Mouse (Mus musculus) kidney, postnatal 10 days (tissue): Measurements from ENCODE around the gene Syne4.

Experiments
- DNase-seq: peaks from one replicate; pipeline ENCODE4 v3.0.0; 2021; ENCODE audit warnings: mixed read lengths

The Syne4 gene

GRCm38 (mm10) chr7:30314721-30315155, at the start of gene Syne4:
Syne4 (plus strand) TSS chr7:30314807.
- peak; percentile 57 for DNase-seq

GRCm38 (mm10) chr7:30265041-30265440, 49.6 kb upstream of the Syne4 start:
- DNase-seq = no peak

GRCm38 (mm10) chr7:30265531-30265930, 49.1 kb upstream of the Syne4 start:
- DNase-seq = no peak

- DNase-seq = no peak
These were observed 48.7 kb upstream of the Syne4 start for GRCm38 (mm10) chr7:30265935-30266334.

- DNase-seq = no peak
These were observed 47.8 kb upstream of the Syne4 start for GRCm38 (mm10) chr7:30266780-30267179.

GRCm38 (mm10) chr7:30269641-30270040, 45.0 kb upstream of the Syne4 start:
- no peak for DNase-seq

- no peak for DNase-seq
These were observed 40.2 kb upstream of the Syne4 start for GRCm38 (mm10) chr7:30274383-30274782.

- no peak for DNase-seq
These were observed 35.7 kb upstream of the Syne4 start for GRCm38 (mm10) chr7:30278911-30279310.

GRCm38 (mm10) chr7:30279536-30279935, 35.1 kb upstream of the Syne4 start:
- DNase-seq = no peak

- peak; percentile 95 for DNase-seq
These were observed 34.5 kb upstream of the Syne4 start, which contains the start of the genes Thap8 and Wdr62 for GRCm38 (mm10) chr7:30279951-30280669. Thap8 (plus strand) TSS chr7:30280094. Wdr62 (minus strand) TSS chr7:30280419.

- DNase-seq = peak; percentile 92
These were observed 33.9 kb upstream of the Syne4 start for GRCm38 (mm10) chr7:30280670-30281138.

GRCm38 (mm10) chr7:30281522-30281921, 33.1 kb upstream of the Syne4 start:
- DNase-seq = no peak

GRCm38 (mm10) chr7:30282740-30283139, 31.9 kb upstream of the Syne4 start:
- DNase-seq = no peak

GRCm38 (mm10) chr7:30286701-30287410, 27.8 kb upstream of the Syne4 start:
- peak; percentile 58 for DNase-seq

- DNase-seq = no peak
These were observed 26.6 kb upstream of the Syne4 start for GRCm38 (mm10) chr7:30288046-30288445.

GRCm38 (mm10) chr7:30289071-30289713, 25.4 kb upstream of the Syne4 start:
- no peak for DNase-seq

- DNase-seq = no peak
These were observed 24.8 kb upstream of the Syne4 start for GRCm38 (mm10) chr7:30289714-30290399.

- peak; percentile 86 for DNase-seq
These were observed 23.1 kb upstream of the Syne4 start, which contains the start of gene Clip3 for GRCm38 (mm10) chr7:30291215-30292131. Clip3 (plus strand) TSS chr7:30291728.

GRCm38 (mm10) chr7:30293795-30294194, 20.8 kb upstream of the Syne4 start:
- no peak for DNase-seq

- DNase-seq = no peak
These were observed 20.3 kb upstream of the Syne4 start for GRCm38 (mm10) chr7:30294296-30294695.

GRCm38 (mm10) chr7:30295103-30295502, 19.5 kb upstream of the Syne4 start:
- peak; percentile 70 for DNase-seq

GRCm38 (mm10) chr7:30296816-30297215, 17.8 kb upstream of the Syne4 start:
- DNase-seq = no peak
